Comparison of ENCODE assay signal across 15 mouse cellular contexts in genomic region chr1:76075685-76076455, GRCm38 (mm10).
DNase-seq lines count a peak whose midpoint lies in the region; ATAC-seq and TF ChIP-seq lines count a peak whose summit lies in the region.
"Had no signal": no experiment of that assay in that cellular context is flagged by ENCODE, and none has a peak within 500 bp of the region (broad histone marks: within the 10 kb centered on the region; RNA-seq: fewer than 3 reads in every experiment).

No protein-coding gene starts in this region.

- H3K9me3 ChIP-seq in hindbrain, embryonic 11.5 days (ENCODE audit: control insufficient read depth, low read length), result no peaks in the 10 kb centered on the region
- H3K9me3 ChIP-seq in hindbrain, embryonic 10.5 days, result no peaks in the 10 kb centered on the region
- H3K9me3 ChIP-seq in forebrain, postnatal 0 days (ENCODE audit: low read length), result no peaks in the 10 kb centered on the region
- H3K9me3 ChIP-seq in midbrain, embryonic 15.5 days, result no peaks in the 10 kb centered on the region

- H3K36me3 ChIP-seq in hindbrain, embryonic 11.5 days (ENCODE audit: control insufficient read depth, insufficient read depth, low read length), result no peaks in the 10 kb centered on the region
- no peaks in the 10 kb centered on the region for H3K36me3 ChIP-seq in hindbrain, embryonic 10.5 days
- H3K36me3 ChIP-seq in forebrain, postnatal 0 days (ENCODE audit: insufficient read depth), result no peaks in the 10 kb centered on the region
- H3K36me3 ChIP-seq in midbrain, embryonic 15.5 days (replicated peaks), result no peaks in the 10 kb centered on the region

- no peak for TF ChIP-seq CTCF in forebrain, postnatal 0 days (IDR thresholded peaks at IDR 0.05; ENCODE audit: low read depth)

- no peak overlapping the region for H3K4me3 ChIP-seq in hindbrain, embryonic 11.5 days (ENCODE audit: low read depth, low read length)
- H3K4me3 ChIP-seq in hindbrain, embryonic 10.5 days, result no peak overlapping the region
- no peak overlapping the region for H3K4me3 ChIP-seq in brown adipose tissue, adult 24 weeks (ENCODE audit: insufficient read depth, low read depth, low read length)
- no peak overlapping the region for H3K4me3 ChIP-seq in forebrain, postnatal 0 days (ENCODE audit: low read depth, low read length)
- no peak overlapping the region for H3K4me3 ChIP-seq in midbrain, embryonic 15.5 days

- no peaks in the 10 kb centered on the region; the same call in 1 of the 2 replicates for H3K4me1 ChIP-seq in hindbrain, embryonic 11.5 days (replicated peaks; ENCODE audit: control insufficient read depth, insufficient read depth, low read length)
- H3K4me1 ChIP-seq in hindbrain, embryonic 10.5 days (replicated peaks), result peaks cover 19% of the 10 kb centered on the region
- peaks cover 15% of the 10 kb centered on the region; the same call in 1 of the 2 replicates for H3K4me1 ChIP-seq in brown adipose tissue, adult 24 weeks (ENCODE audit: control insufficient read depth, insufficient read depth, insufficient read length, low read length)
- H3K4me1 ChIP-seq in forebrain, postnatal 0 days (ENCODE audit: insufficient read depth), result no peaks in the 10 kb centered on the region
- peaks cover 4% of the 10 kb centered on the region; the same call in 1 of the 2 replicates for H3K4me1 ChIP-seq in midbrain, embryonic 15.5 days

- DNase-seq in hindbrain, embryonic 11.5 days (ENCODE audit: low spot score), result no peak
- DNase-seq in hindbrain, embryonic 10.5 days (ENCODE audit: low spot score), result no peak
- DNase-seq in forebrain, postnatal 0 days, result peak; percentile 37
- no peak for DNase-seq in spleen, postnatal 36 days (ENCODE audit: low spot score in 2 of 2)
- no peak for DNase-seq in heart, adult 18-20 months
- DNase-seq in heart, adult 8-10 months (ENCODE audit: low spot score), result no peak
- DNase-seq: adrenal gland, adult 2 months; B cell, adult 2 months; heart, postnatal 14 days; kidney, postnatal 25 days; lung, adult 2 months; thymus, adult 18-20 months had no signal

- no peak overlapping the region for H3K4me2 ChIP-seq in hindbrain, embryonic 11.5 days (replicated peaks; ENCODE audit: low read depth, low read length)
- peak overlapping the region; percentile 15; the same call in 1 of the 2 replicates for H3K4me2 ChIP-seq in forebrain, postnatal 0 days (ENCODE audit: low read depth)
- peak overlapping the region; percentile 30 for H3K4me2 ChIP-seq in midbrain, embryonic 15.5 days

- 59% methylated on average over 10 of the region's 10 CpGs for WGBS in hindbrain, embryonic 11.5 days
- 65% methylated on average over 10 of the region's 10 CpGs for WGBS in hindbrain, embryonic 10.5 days
- 17% methylated on average over 10 of the region's 10 CpGs for WGBS in forebrain, postnatal 0 days
- WGBS in midbrain, embryonic 15.5 days, result 33% methylated on average over 10 of the region's 10 CpGs

- no peaks in the 10 kb centered on the region for H3K27me3 ChIP-seq in hindbrain, embryonic 11.5 days (ENCODE audit: control insufficient read depth, insufficient read depth, low read length)
- H3K27me3 ChIP-seq in hindbrain, embryonic 10.5 days (ENCODE audit: insufficient read depth, poor library complexity, severe bottlenecking), result no peaks in the 10 kb centered on the region
- H3K27me3 ChIP-seq in forebrain, postnatal 0 days (ENCODE audit: insufficient read depth, low read length), result no peaks in the 10 kb centered on the region
- no peaks in the 10 kb centered on the region for H3K27me3 ChIP-seq in midbrain, embryonic 15.5 days (replicated peaks)

- no peak for ATAC-seq in hindbrain, embryonic 11.5 days (ENCODE audit: low FRiP score)
- ATAC-seq in forebrain, postnatal 0 days, result no peak
- no peak for ATAC-seq in midbrain, embryonic 15.5 days (replicated peaks)
- ATAC-seq: intestine, postnatal 0 days had no signal

- H3K27ac ChIP-seq in hindbrain, embryonic 11.5 days (ENCODE audit: low read depth, low read length), result no peak overlapping the region
- no peak overlapping the region for H3K27ac ChIP-seq in hindbrain, embryonic 10.5 days
- H3K27ac ChIP-seq in brown adipose tissue, adult 24 weeks (replicated peaks; ENCODE audit: low read depth, low read length), result peak overlapping the region; percentile 29; the same call in 1 of the 2 replicates
- H3K27ac ChIP-seq in forebrain, postnatal 0 days (ENCODE audit: low read depth, low read length), result no peak overlapping the region
- H3K27ac ChIP-seq in midbrain, embryonic 15.5 days, result no peak overlapping the region

- 0 out of 2 replicates have a peak overlapping the region, but pooled peaks have one; percentile 2 for H3K9ac ChIP-seq in hindbrain, embryonic 11.5 days (ENCODE audit: low read depth, low read length)
- no peak overlapping the region for H3K9ac ChIP-seq in forebrain, postnatal 0 days
- no peak overlapping the region for H3K9ac ChIP-seq in midbrain, embryonic 15.5 days
